Mouse (Mus musculus) midbrain, embryonic 16.5 days (tissue): ENCODE data around the gene Slc7a10. TPM values are rescaled to one million over a fixed set of nuclear protein-coding genes. Genes with fewer than 3 reads are reported as not detected.
"Not testable (repeated sequence)": the region's sequence is repeated elsewhere in the genome, so short reads cannot be mapped to it uniquely, and the experiment has no call there.

Experiments
- ATAC-seq: fragments of 200-750 bp; cut with Nextera tagmentation; 2 replicates; pipeline ENCODE4 v1.8.0; 2017; ENCODE audit warnings: moderate TSS enrichment
- H3K27ac ChIP-seq: fragments of 300-500 bp; sonication (generic); 2 replicates; pipeline ENCODE4 v1.5.1; 2014; ENCODE audit warnings: mild to moderate bottlenecking, low read length, mixed read lengths
- H3K27me3 ChIP-seq: fragments of 300-500 bp; sonication (generic); 2 replicates; pipeline ENCODE4 v1.6.1; 2014; ENCODE audit warnings: low read depth, low read length, mixed read lengths; ENCODE audit not compliant: control insufficient read depth, insufficient read depth
- H3K36me3 ChIP-seq: fragments of 300-500 bp; sonication (generic); 2 replicates; pipeline ENCODE4 v1.6.1; 2014; ENCODE audit warnings: mild to moderate bottlenecking, low read length, moderate library complexity, mixed read lengths; ENCODE audit not compliant: control insufficient read depth, insufficient read depth
- H3K4me1 ChIP-seq: fragments of 300-500 bp; sonication (generic); 2 replicates; pipeline ENCODE4 v1.6.1; 2014; ENCODE audit warnings: mild to moderate bottlenecking, low read length, mixed read lengths; ENCODE audit not compliant: control insufficient read depth, insufficient read depth
- H3K4me2 ChIP-seq: fragments of 300-500 bp; sonication (generic); 2 replicates; pipeline ENCODE4 v1.6.1; 2014; ENCODE audit warnings: mild to moderate bottlenecking, low read length, mixed read lengths
- H3K4me3 ChIP-seq: fragments of 300-500 bp; sonication (generic); 2 replicates; pipeline ENCODE4 v1.5.1; 2014; ENCODE audit warnings: low read depth, mild to moderate bottlenecking, low read length, moderate library complexity, mixed read lengths
- H3K9ac ChIP-seq: fragments of 300-500 bp; sonication (generic); 2 replicates; pipeline ENCODE4 v1.6.1; 2014; ENCODE audit warnings: low read depth, low read length, mixed read lengths
- H3K9me3 ChIP-seq: fragments of 300-500 bp; sonication (generic); replicated peaks from 2 replicates; pipeline ENCODE4 v1.6.1; 2014; ENCODE audit warnings: mild to moderate bottlenecking, low read length, mixed read lengths; ENCODE audit not compliant: control insufficient read depth, poor library complexity, severe bottlenecking
- WGBS: fragments of 180-500 bp; shearing (Covaris S2); extraction: QIAGEN DNeasy Blood & Tissue Kit; methylation state at CpG from one replicate; pipeline ENCODE4 v1.1.7; 2014; 5-methylcytosine and 5-hydroxymethylcytosine counted together
- polyA plus RNA-seq: library from polyadenylated mRNA; unstranded; fragments of >200 nt; fragmentation: Nextera tagmentation; extraction: Ambion mirVana; gene quantifications from 2 replicates; pipeline ENCODE4 v1.2.1, GENCODE M21; 2015

The Slc7a10 gene
- polyA plus RNA-seq, 1 experiment from 2014 or later: 21.0 TPM

DNA sequence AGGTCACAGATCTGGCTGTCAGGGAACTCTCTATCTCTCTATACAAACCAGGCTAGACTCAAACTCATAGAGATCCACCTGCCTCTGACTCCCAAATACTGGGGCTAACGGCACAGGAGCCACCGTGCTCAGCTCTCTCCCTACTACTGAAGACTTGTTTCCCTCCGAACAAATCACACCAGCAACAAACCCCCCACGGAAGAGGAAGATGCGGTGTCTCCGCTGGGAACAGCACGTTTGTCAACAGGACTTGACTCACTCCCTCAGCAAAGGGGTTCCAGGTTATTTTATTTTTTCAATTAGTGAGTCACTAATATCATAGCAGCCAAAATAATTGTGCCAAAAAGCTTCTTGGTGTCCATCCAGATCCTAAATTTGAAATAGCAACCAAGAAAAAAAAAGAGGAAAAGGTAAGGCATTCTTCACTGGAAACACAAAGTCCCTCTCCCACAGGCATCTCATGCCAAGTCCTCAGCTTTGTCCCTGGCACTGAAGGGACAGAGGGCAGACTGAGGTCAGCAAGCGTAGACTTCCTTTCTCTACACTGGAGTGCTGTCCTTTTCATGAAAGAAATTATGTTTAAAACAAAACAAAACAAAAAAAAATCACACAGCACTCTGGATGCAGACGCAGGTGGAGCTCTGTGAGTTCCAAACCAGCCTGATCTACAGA lies 34.6 kb downstream of the Slc7a10 start:
- Histone ChIP-seq H3K9me3 (no peaks in the 10 kb centered on the region), H3K4me3 (no peak overlapping the region), H3K27me3 (no peaks in the 10 kb centered on the region), H3K9ac (no peak overlapping the region), H3K36me3 (no peaks in the 10 kb centered on the region), H3K4me1 (peaks cover 2% of the 10 kb centered on the region), H3K27ac (no peak overlapping the region), H3K4me2 (no peak overlapping the region)
- 77% methylated on average over 9 of the region's 9 CpGs for WGBS
- ATAC-seq: no peak

DNA sequence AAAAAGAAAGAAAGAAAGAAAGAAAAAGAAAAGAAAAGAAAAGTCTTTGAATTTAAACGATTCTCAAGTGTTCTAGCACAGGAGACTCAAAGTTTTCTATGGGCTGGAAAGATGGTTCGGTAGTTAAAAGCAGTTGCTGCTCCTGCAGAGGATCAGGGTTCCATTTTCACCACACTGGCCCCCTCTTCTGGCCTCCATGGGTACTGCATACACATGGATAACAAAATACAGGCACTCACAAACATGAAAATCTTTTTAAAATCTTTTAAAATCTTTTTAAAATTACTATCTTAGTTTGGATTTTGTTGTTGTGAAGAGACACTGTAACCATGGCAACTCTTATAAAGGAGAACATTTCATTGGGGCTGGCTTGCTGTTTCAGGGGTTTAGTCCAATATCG lies 44.1 kb downstream of the Slc7a10 start:
- no peak for ATAC-seq
- Histone ChIP-seq H3K27me3 (no peaks in the 10 kb centered on the region), H3K36me3 (no peaks in the 10 kb centered on the region), H3K9me3 (no peaks in the 10 kb centered on the region), H3K4me3 (no peak overlapping the region), H3K9ac (no peak overlapping the region), H3K4me1 (0 out of 2 replicates have a peak, but pooled peaks cover 4% of the 10 kb centered on the region), H3K27ac (no peak overlapping the region), H3K4me2 (no peak overlapping the region)
- 73% methylated on average over 3 of the region's 3 CpGs for WGBS

- Histone ChIP-seq H3K4me1 (peaks cover 9% of the 10 kb centered on the region), H3K27me3 (no peaks in the 10 kb centered on the region), H3K27ac (no peak overlapping the region), H3K4me2 (no peak overlapping the region), H3K9ac (no peak overlapping the region), H3K36me3 (no peaks in the 10 kb centered on the region), H3K9me3 (no peaks in the 10 kb centered on the region), H3K4me3 (no peak overlapping the region)
- WGBS: 30% methylated on average over 13 of the region's 13 CpGs
- no peak for ATAC-seq
Measured at GRCm38 (mm10) chr7:35232796-35233455, 46.7 kb downstream of the Slc7a10 start.

GRCm38 (mm10) chr7:35233861-35234260 lies 47.7 kb downstream of the Slc7a10 start:
- Histone ChIP-seq H3K27me3 (no peaks in the 10 kb centered on the region), H3K4me1 (peaks cover 9% of the 10 kb centered on the region), H3K4me3 (peak overlapping the region; percentile 47), H3K36me3 (no peaks in the 10 kb centered on the region), H3K9ac (peak overlapping the region; percentile 60), H3K9me3 (no peaks in the 10 kb centered on the region), H3K4me2 (peak overlapping the region; percentile 57), H3K27ac (peak overlapping the region; percentile 90)
- ATAC-seq: no peak
- WGBS: 37% methylated on average over 12 of the region's 12 CpGs

DNA sequence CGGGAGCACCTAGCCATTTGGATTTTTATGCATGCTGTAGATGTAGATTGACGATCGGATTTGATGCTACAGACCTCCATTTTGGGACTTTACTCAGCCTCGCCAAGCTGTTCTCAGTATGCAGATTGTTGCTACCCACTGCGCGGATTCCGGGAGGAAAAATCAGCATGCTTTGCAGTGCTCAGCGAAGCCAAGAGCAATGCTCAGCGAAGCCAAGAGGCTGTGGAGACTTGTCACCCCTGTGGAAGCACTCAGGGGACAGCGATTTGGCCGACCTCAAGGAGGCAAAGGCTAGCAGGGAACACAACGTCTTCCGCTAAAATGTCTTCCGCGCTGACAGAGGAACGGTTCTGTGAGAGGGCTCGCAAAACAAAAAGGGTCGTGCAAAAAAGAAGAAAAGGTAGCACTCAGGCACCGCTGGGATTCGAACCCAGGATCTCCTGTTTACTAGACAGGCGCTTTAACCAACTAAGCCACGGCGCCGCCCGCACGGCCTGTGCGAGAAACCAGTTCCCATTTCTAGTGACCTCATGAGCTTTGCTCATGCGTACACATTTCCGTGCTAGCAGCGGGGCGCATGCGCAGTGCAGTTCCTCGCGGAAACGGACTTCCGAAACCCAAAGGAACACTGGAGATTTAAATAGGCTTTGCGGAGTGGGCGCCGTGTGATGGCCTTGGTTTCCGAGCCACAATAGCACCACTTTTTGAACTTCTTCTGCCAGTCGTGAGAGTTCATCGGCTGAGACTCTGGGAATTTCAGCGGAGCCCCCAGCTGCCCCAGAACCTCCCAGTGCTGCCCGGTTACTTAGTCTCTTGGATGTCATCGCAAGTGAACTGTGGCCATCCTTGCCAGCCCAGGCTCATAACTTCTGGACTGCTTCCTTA lies 48.4 kb downstream of the Slc7a10 start:
- Histone ChIP-seq H3K4me2 (peak overlapping the region; percentile 57), H3K27ac (peak overlapping the region; percentile 90), H3K9me3 (no peaks in the 10 kb centered on the region), H3K4me1 (peaks cover 9% of the 10 kb centered on the region), H3K27me3 (no peaks in the 10 kb centered on the region), H3K36me3 (no peaks in the 10 kb centered on the region), H3K9ac (peak overlapping the region; percentile 63), H3K4me3 (peak overlapping the region; percentile 59)
- WGBS: under 1% methylated on average over 45 of the region's 45 CpGs
- peak; percentile 95 for ATAC-seq

GRCm38 (mm10) chr7:35235308-35235707 lies 49.1 kb downstream of the Slc7a10 start:
- H3K4me3 ChIP-seq: peak overlapping the region; percentile 59
- 13% methylated on average over 9 of the region's 9 CpGs for WGBS
- H3K27ac ChIP-seq: peak overlapping the region; percentile 85
- peak overlapping the region; percentile 47 for H3K4me2 ChIP-seq
- H3K9me3 ChIP-seq: no peaks in the 10 kb centered on the region
- H3K9ac ChIP-seq: peak overlapping the region; percentile 23; the same call in 1 of the 2 replicates
- ATAC-seq: peak; percentile 85
- H3K36me3 ChIP-seq: no peaks in the 10 kb centered on the region
- H3K4me1 ChIP-seq: peaks cover 9% of the 10 kb centered on the region
- H3K27me3 ChIP-seq: no peaks in the 10 kb centered on the region

DNA sequence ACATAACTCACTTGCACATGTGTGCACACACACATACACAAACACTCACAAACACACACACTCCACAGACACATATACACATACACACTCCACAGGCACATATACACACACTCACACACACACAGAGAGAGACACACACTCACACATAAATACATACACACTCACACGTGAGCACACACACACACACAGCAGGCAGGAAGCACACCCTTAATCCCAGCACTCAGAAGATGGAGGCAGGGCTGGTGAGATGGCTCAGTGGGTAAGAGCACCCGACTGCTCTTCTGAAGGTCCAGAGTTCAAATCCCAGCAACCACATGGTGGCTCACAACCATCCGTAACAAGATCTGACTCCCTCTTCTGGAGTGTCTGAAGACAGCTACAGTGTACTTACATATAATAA lies 51.8 kb downstream of the Slc7a10 start:
- not testable (repeated sequence) for H3K27ac ChIP-seq, H3K9ac ChIP-seq, H3K9me3 ChIP-seq, H3K36me3 ChIP-seq, H3K27me3 ChIP-seq, ATAC-seq, H3K4me2 ChIP-seq, H3K4me3 ChIP-seq, H3K4me1 ChIP-seq
- WGBS: 68% methylated on average over 2 of the region's 3 CpGs
